Mouse (Mus musculus) adrenal gland, adult 18-20 months (tissue): ENCODE measurements around the gene Fbxl15. TPM values are rescaled to one million over a fixed set of nuclear protein-coding genes. Genes with fewer than 3 reads are reported as not detected.

Experiments
- DNase-seq, 2 experiments: peaks; one replicate each; pipeline ENCODE4 v3.0.0; 2021 to 2022; ENCODE audit warnings: low spot score in 2 of 2
- total RNA-seq, 2 experiments: library from RNA; stranded (reverse); gene quantifications; 1 replicate in 1 of 2; 2 replicates in 1 of 2; pipeline ENCODE4 v1.2.3; 2021

Gene Fbxl15
- total RNA-seq, 2 experiments from 2014 or later, result 8.8 to 10.3 TPM

DNA sequence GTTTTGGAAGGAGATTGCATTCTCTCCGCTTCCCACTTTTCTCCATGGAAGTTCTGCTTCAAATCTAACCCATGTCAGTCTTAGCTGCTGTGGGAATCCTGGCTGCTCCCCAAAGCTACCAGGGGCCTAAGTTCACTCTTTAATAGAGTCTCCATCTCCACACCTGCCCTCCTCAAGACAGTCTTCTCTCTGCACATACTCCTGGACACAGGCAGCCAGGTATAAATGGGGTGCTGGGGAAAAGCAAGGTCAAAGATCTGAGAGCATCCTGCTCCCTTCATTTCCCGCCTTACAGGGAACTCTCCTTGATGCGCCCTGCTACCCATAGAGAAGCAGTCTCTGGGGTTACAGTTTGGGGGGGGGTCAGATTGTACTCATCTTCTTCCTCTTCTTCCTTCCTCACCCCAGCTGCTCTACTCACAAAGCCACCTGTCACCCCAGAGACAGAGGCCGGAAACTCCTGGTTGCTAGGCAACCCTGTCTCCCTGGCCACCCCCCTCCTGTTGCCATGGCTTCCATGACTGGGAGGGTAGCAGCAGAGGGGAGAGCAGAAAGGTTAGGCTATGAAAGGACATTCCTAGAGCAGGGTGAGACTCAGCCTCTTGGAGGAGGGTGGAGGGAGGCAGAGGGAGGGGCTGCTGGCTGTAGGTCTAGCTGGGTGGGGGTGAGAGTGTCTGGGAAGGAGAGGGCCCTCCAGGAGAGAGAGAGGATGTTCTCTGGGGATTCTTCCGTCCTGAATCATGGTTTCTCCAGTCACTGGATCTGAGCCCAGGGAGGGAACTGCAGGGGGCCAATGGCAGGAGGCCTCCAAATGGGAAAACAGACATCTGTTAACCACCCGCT is 6.7 kb upstream of the Fbxl15 start:
- peak in 1 of 2 experiments; percentile 17 for DNase-seq

DNA sequence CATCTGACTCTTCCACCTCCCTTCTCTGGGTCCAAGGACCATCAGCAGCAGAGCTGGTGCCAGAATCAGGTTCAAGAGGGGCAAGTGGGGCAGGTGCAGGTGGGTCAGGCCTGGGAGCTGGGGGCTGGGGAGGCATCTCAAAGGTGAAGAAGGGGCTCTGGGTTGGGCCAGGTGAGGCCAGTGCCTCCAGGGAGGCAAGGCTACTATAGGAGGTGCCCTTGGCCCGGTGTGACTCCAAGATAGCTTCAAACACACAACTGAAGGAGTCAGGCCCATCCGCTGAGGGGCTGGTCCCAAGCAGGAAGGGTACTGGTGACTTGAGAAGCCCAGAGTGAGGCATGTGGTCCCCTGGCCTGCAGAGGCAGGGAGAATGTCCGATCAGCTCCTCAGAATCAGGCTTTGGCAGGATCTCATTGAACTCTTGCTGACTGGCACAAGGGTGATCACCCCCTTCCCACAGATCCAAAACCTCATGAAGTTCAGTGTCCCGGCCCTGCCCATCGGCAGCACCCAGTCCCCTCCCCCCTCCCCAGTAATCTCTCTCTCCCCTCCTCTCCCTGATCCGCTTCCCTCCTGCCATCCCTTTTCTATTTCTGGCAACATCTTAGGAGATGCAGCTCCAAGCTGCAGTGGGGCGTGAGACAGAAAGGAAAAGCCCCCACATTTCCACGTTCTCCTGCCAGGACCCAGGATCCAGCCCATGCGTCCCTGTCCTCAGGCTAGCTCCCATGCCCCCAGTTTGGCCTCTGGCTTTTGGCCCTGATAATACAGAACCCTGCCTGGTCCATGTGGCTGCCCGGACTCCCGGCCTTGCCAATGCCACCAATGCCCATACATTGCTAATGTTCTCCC is 5.6 kb upstream of the Fbxl15 start:
- DNase-seq, result no peak

DNA sequence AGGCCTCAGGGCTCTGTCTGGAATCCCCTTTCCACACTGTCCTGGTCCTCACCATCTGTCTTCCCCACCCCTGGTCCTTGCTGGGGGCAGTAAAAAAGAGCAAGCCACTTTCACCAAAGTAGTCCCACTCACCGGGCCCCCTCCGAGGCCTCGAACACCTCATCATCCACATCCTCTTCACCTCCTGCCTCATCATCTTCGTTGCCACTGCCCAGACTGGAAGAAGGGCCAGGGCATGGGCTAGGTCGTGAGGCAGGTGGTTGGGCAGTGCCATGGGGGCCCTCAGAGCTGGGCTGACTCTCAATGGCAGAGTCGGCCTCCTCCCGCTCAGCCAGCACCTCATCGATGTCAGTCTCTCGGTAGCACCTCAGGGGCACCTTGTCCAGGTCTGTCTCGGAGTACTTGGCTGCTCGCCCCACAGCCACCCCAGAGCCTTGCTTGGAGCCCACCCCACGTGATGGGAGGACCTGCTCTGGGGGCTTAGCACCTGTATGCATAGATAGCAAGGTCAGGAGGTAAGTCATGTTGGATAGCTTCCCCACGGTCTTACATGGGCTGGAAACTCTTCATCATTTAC is 4.9 kb upstream of the Fbxl15 start:
- DNase-seq, result no peak

DNA sequence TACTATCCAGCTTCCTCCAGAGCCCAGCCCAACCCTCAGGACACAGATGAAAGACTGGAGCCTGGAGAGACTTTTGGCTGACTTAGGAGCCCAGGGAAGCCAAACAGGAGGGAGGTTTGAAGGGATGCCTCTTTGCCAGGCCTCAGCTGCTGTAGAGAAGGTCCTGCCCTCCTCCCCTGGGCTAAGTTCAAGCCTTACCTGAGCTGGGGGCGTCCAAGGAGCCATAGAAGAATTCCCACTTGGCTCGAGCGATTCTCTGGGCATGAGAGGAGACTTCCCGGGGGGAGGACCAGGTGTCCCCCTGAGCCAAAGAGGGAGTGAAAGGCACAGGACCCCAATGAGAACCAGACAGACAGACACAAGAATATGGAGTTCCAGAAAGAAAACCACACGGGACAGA is 4.3 kb upstream of the Fbxl15 start:
- DNase-seq, result no peak

DNA sequence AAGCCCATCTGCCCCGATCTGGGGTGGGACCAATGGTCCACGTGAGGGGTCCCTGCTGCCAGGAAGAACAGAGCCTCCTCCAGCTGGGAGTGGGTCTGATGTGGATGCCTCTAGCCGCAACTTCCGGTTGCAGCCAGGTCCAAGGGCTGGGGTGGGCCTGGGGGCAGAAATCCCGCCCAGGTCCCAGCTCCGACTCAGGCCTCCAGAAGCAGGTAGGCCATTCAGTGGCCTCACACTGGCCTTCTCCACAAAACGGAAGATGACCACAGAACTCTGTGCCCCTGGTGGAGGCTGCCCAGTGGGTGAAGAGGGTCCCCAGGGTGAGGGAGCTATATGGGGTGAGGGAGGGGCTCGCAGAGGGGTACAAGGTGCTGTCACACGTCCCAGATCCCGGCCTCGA is 3.6 kb upstream of the Fbxl15 start:
- DNase-seq, result no peak

DNA sequence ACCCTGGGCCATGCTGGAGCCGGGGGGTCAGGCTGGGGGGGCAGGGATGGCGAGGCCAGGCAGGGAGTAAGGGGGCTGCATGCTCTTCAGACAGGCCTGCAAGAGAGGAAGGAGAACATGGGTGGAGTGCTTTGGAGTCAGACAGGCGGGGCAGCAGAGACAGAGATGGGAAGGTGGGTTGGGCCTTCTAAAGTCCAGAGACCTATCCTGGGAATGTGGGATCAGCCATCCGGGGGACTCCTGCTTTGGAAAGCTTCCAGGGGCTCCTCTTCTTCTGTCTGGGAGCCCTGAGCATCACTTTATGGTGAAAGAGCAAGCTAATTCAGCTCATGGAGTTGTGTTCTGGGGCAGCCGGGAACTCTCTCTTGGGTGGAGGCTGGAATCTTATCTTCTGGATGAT is 3.1 kb upstream of the Fbxl15 start:
- DNase-seq, result no peak

DNA sequence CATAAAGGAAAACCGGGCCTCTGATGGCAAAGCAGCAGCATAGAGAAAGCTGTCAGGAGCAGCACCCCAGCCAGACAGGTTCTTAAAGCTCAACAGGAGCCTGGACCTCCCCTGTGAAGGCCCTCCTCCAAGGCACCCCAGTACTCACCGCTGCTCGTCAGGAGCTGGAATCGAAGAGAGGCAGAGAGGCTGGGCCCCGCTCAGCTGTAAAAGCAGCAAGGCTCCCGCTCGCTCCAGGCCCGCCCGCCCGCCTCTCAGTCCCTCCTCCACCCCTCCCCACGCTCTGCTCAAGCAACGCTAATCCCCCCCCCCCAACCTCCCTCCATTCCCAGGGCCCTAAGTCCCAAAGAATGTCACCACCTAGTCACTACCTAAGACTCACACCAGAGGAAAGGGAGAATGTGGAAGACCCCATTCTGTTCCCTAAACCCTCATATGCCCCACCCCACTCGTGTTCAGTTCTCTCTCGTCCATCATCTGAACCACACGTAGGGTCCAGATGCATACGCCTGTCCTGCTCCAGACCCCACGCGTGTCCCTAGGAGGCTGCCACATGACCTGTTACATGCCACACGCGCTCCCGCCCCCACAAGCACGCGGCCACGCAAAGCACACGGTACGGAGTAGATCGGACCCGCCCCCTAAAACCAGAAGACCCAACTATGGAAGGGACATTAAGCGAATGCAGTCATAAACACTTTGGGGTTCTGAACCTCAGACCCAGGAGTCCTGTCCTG is 1.8 kb upstream of the Fbxl15 start:
- no peak for DNase-seq

DNA sequence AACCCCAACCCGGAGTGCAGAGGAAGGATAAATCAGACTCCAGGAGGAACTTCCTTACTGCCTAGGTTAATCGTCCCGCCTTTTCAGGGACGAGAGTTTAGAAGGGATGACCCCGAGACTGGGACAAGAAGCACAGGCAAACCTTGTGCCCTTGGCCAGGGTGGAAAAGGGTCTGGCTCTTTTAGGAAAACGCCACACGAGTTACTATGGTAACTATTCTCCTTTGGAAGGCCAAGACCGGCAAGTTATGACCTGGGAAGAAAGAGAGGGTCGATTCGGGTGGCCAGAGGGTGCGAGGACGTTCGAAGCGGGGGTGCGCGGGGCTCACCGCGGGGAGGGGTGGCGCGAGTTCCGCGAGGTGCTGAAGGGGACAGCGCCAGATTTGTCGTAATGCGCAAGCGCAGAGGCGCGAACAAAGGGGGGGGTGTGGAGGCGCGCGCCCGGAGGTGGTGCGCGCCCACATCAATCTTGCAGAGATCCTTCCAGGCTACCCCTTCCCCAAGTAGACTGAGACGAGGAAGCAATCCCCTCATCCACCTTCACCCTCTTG is 1.2 kb upstream of the Fbxl15 start, which contains the start of gene Psd:
Gene Psd, minus strand, starts transcription at position 401 of the 550 bp plus-strand sequence.
- DNase-seq, result peak; percentile 64 to 69

DNA sequence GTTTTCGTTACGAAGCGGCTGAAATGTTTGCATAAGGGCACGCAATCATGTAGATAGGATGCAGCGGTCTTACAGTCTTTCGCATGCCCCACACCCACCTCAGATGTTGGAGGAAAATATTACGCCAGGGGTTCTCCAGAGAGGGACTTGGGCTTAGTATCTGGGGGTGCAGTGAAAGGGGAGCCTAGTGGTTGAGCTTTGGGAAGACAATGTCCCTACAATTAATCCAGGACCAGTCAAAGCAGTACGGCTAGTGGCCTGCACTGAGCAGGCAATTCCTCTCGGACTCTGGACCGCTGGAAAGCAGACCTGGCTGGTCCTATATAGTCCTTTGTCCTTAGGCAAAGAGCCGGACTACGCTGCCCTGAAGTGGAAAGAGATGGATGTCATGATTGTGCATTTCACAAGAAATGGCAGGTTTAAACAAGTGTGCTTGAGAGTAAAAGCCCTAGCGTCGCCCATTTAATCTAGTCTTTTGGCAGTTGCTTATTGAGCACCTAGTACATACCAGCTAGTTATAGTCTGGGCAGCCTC is 386 bp upstream of the Fbxl15 start:
- DNase-seq, result no peak

DNA sequence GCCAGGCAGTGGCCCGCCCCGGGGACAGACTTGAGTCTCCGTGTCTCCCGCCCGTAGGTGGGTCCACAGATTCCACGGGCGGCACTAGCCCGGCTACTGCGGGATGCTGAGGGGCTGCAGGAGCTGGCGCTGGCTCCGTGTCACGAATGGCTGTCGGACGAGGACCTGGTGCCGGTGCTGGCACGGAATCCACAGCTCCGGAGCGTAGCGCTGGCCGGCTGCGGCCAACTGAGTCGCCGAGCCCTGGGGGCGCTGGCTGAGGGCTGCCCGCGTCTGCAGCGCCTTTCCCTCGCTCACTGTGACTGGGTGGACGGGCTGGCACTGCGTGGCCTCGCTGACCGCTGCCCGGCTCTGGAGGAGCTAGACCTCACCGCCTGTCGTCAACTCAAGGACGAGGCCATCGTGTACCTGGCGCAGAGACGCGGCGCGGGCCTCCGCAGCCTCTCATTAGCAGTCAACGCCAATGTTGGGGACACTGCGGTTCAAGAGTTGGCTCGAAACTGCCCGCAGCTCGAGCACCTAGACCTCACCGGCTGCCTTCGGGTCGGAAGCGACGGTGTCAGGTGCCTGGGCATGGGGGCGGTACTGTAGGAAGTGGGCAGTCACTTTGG is 1.2 kb downstream of the Fbxl15 start:
- peak in 1 of 2 experiments; percentile 32 for DNase-seq

DNA sequence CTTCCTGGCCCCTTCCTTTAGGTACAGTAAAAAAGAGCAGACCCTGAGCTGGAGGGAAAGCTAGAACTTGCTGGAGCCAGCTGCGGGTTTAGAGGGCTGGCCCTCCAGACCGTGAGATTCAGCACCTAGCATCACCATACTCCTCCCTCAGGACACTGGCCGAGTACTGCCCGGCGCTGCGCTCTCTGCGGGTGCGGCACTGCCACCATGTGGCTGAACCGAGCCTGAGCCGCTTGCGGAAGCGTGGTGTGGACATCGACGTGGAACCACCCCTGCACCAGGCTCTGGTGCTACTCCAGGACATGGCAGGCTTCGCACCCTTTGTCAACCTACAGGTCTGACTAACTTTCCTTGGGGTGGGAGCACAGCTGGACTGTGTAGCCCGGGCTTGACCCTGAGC is 2.0 kb downstream of the Fbxl15 start:
- DNase-seq, result peak; percentile 83 to 85

DNA sequence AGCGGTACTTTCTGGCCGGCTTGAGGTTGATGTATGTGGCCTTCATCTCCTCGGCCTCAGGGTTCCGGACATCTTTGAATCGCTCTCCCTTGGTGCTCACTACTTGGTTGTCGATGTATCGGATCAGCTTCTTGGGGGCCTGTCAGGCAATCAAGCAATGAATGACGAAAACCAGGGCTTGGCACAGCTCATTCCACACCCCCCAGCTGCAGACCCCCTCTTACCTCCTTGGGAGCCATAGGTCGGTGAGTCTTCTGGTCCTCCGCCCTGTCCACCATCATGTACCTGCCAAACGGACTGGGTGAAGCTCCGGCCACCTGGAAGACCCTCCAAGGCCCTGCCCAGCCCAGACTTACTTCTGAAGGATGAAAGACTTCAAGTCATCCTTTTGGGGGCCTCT is 2.7 kb downstream of the Fbxl15 start:
- no peak for DNase-seq

DNA sequence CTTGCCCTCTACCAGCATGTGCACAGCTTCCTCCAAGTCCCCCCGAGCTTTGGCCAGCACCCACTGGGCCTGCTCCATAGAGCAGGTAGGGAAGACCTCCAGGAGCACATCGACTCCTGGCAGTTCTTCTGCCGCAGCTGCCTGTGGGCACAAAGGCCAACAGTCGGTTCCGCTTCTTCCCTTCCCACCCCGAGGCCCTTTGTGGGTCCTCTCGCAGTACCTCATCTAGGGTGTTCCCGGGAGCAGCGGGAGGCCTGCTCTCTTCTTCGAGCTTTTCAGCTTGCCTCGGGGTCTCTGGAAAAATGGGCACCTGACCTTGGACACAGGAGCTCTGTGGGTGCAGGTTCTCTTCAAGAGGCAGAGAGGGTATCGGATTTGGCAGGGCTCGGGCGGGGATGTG is 3.3 kb downstream of the Fbxl15 start:
- no peak for DNase-seq

DNA sequence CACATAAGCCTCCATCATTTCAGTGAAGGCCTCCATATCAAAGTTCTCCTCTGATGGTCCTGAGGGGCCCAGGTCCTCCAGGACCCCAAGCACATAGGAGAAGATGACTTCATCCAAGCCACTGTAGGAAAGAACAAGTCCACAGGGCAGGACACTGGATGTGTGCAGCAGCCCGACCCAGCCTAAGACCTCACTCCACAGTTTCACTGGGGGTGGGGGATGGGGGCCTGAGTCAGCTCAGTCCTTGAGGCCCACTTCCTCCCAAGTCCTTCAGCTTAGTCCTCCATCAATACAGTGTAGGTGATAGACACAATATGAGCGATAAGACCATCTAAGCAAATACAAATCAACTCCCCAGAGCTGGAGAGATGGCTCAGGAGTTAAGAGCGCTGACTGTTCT is 4.0 kb downstream of the Fbxl15 start:
- no peak for DNase-seq

DNA sequence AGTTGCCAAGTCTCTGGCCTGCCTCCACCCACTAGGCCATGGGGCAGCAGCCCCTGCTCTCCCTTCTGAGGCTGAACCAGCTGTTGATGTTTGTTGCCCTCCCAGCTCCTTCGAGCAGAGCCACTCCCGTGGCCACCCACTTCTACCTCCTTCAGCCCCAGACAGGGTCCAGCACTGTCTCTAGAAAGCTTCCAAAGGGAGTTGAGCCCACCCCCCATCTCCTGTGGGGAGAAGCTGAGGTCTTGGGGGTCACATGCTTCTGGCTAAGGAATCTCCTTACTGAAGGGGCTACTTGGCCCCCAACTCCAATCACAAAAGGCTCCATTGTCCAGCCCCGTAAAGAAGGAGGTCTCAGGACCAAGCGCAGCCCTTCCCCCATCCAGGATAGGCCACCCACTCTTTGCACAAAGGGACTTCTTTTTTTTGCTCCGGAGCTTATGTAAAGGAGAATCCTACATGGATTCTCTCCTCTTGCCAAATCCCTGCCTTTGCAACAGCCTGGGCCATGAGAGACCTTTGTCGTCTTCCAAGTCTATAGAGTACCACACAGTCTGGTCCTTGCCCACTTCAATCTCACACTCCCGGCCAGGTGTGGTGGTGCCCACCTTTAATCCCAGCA is 4.8 kb downstream of the Fbxl15 start:
- no peak for DNase-seq

DNA sequence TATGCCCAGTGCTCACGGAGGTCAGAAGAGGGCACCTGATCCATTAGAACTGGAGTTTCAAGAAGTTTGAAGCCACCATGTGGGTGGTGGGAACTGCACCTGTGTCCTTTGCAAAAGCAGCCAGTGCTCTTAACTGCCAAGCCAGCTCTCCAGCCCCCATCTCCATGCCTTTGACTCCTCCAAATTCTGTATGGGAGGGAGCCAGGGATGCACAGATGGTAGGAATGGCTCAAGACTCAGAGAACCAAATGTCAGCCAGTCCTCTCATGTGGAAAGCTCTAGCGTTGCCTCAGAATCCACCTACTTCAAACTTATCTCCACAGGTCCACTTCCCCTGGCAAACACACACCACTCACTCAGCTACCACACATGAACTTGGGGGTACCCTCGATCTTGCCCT is 5.9 kb downstream of the Fbxl15 start:
- DNase-seq, result no peak

DNA sequence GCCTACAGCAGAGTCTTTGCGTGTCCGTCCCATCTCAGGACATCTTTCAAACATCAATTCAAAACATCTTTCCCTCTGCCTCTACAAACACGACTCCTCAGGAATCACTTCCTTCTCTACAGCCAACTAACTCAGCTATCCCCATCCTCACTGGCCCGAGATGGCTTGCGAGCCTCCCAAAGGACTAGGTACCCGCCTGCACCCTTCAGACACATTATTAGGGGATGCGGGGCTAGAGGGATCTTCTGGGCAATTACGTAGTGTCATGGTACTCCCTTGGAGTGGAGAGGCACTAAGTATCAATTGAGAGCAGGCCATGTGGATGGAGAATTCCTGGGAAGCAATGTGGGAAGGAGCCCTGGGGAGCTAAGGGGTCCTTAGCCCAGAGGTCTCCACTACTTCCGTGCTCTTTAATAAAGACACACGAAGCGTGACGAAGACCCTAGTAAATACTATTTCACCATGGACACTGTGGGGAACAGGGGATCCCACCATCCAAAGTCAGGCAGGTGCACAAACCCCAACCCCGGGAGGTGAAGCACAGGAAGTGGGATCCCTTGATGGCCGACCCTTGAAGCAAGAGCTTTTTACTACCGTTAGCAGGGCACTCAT is 9.8 kb downstream of the Fbxl15 start:
- DNase-seq, result no peak

DNA sequence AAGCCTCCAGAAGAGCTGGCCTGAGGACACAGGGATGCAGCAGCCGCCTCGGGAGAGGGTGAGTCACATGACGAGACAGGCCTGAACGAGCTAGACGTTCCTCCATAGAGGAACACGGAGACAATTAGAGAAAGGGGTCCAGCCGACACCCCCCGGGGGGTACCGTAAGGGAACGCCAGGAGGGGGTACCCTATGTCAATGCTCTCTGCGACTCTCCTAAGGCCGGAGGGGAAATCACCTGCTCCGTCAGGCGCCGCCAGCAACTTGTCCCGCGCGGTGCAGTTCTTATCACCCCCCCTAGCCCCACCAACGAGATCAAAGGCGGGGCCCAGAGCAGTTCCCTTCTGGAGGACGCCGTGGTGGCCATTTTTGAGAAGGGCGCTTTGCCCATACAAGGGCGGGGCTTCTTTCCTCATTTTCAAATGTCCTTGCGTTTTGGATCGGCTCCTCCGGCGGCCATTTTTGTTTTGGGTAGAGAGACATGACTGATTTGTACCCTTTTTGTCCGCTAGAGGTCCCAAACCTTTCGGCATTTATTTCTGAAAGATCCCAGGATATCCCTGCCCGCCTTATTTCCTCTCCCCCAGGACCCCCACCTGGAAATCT is 10.4 kb downstream of the Fbxl15 start, which contains the start of gene Cuedc2:
Gene Cuedc2, minus strand, starts transcription at position 372 of the 606 bp plus-strand sequence.
- DNase-seq, result peak; percentile 95 to 97

DNA sequence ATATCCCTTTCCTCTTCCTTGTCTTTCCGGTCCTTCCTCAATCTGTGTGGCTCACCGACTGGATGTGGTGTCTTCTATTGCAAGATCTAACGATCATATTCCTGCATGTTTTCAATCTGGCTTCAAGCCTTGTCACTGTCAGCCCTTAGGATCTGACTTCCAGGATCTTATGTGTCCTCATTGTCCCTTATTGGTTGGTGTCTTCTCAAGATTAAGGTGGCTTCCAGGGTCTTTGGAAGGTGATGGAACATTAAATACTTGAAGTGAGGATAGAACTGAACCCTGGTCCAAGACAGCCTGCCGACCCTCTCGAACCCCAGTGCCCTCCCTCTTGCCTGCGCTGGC is 10.9 kb downstream of the Fbxl15 start:
- DNase-seq, result no peak
